Mouse (Mus musculus): ENCODE results near the gene Ppfia2. TPM values are rescaled to one million over a fixed set of nuclear protein-coding genes. Genes with fewer than 3 reads are reported as not detected.
A peak's percentile ranks its signal among the peaks of the same experiment; 100 is the strongest.

Gene Ppfia2
- polyA plus RNA-seq, 1 experiment = not detected

GRCm38 (mm10) chr10:106738190-106738589 lies 268.1 kb downstream of the Ppfia2 start:
- no peaks in the 10 kb centered on the region for H3K79me3 ChIP-seq (ENCODE audit: low read depth)
- no peaks in the 10 kb centered on the region for H3K36me3 ChIP-seq (ENCODE audit: control insufficient read depth, insufficient read depth)
- H3ac ChIP-seq (ENCODE audit: control insufficient read depth, insufficient read length, low read depth) = no peak overlapping the region
- peak; percentile 89 for TF ChIP-seq MYOD1 (IDR thresholded peaks at IDR 0.05; ENCODE audit: control insufficient read depth, insufficient read length, low read depth)
- no peak for TF ChIP-seq MAX (IDR thresholded peaks at IDR 0.05)
- H3K4me3 ChIP-seq (ENCODE audit: insufficient read depth, poor library complexity, severe bottlenecking) = no peak overlapping the region
- H3K79me2 ChIP-seq (ENCODE audit: control insufficient read depth, insufficient read depth) = no peaks in the 10 kb centered on the region
- H3K27me3 ChIP-seq (ENCODE audit: control insufficient read depth, insufficient read depth, insufficient read length) = no peaks in the 10 kb centered on the region

- H3K79me2 ChIP-seq (ENCODE audit: control insufficient read depth, insufficient read depth) = no peaks in the 10 kb centered on the region
- TF ChIP-seq MYOG (IDR thresholded peaks at IDR 0.05; ENCODE audit: control insufficient read depth, extremely low read depth, insufficient read length) (no peak), MAX (IDR thresholded peaks at IDR 0.05) (no peak), USF1 (IDR thresholded peaks at IDR 0.05; ENCODE audit: low read depth) (no peak), CTCF (IDR thresholded peaks at IDR 0.05; ENCODE audit: control insufficient read depth, insufficient read depth, insufficient read length) (no peak), CEBPB (IDR thresholded peaks at IDR 0.05; ENCODE audit: low read depth) (no peak), MYOD1 (IDR thresholded peaks at IDR 0.05; ENCODE audit: control insufficient read depth, insufficient read length, low read depth) (no peak), FOSL1 (IDR thresholded peaks at IDR 0.05; ENCODE audit: insufficient read depth, low read length, poor library complexity, severe bottlenecking) (no peak)
- no peaks in the 10 kb centered on the region for H3K79me3 ChIP-seq (ENCODE audit: low read depth)
- no peaks in the 10 kb centered on the region for H3K36me3 ChIP-seq (ENCODE audit: control insufficient read depth, insufficient read depth)
- H3K27me3 ChIP-seq (ENCODE audit: control insufficient read depth, insufficient read depth, insufficient read length) = no peaks in the 10 kb centered on the region
- no peak overlapping the region for H3ac ChIP-seq (ENCODE audit: control insufficient read depth, insufficient read length, low read depth)
- H3K4me3 ChIP-seq (ENCODE audit: insufficient read depth, poor library complexity, severe bottlenecking) = no peak overlapping the region
Observed at GRCm38 (mm10) chr10:106744966-106745365, 274.8 kb downstream of the Ppfia2 start.

GRCm38 (mm10) chr10:106761061-106761460 lies 290.9 kb downstream of the Ppfia2 start:
- Histone ChIP-seq H3K79me2 (ENCODE audit: control insufficient read depth, insufficient read depth) (no peaks in the 10 kb centered on the region), H3K79me3 (ENCODE audit: low read depth) (no peaks in the 10 kb centered on the region), H3K36me3 (ENCODE audit: control insufficient read depth, insufficient read depth) (no peaks in the 10 kb centered on the region), H3K4me3 (ENCODE audit: insufficient read depth, poor library complexity, severe bottlenecking) (no peak overlapping the region), H3ac (ENCODE audit: control insufficient read depth, insufficient read length, low read depth) (no peak overlapping the region), H3K27me3 (ENCODE audit: control insufficient read depth, insufficient read depth, insufficient read length) (no peaks in the 10 kb centered on the region)
- no peak for TF ChIP-seq CTCF (IDR thresholded peaks at IDR 0.05; ENCODE audit: control insufficient read depth, insufficient read depth, insufficient read length)
- no peak for TF ChIP-seq USF1 (IDR thresholded peaks at IDR 0.05; ENCODE audit: low read depth)
- TF ChIP-seq MAX (IDR thresholded peaks at IDR 0.05) = no peak
- TF ChIP-seq CEBPB (IDR thresholded peaks at IDR 0.05; ENCODE audit: low read depth) = no peak

- Histone ChIP-seq H3K79me2 (ENCODE audit: control insufficient read depth, insufficient read depth) (no peaks in the 10 kb centered on the region), H3ac (ENCODE audit: control insufficient read depth, insufficient read length, low read depth) (no peak overlapping the region), H3K27me3 (ENCODE audit: control insufficient read depth, insufficient read depth, insufficient read length) (no peaks in the 10 kb centered on the region), H3K4me3 (ENCODE audit: insufficient read depth, poor library complexity, severe bottlenecking) (no peak overlapping the region), H3K36me3 (ENCODE audit: control insufficient read depth, insufficient read depth) (no peaks in the 10 kb centered on the region), H3K79me3 (ENCODE audit: low read depth) (no peaks in the 10 kb centered on the region)
- TF ChIP-seq FOSL1 (IDR thresholded peaks at IDR 0.05; ENCODE audit: insufficient read depth, low read length, poor library complexity, severe bottlenecking) (no peak), MYOD1 (IDR thresholded peaks at IDR 0.05; ENCODE audit: control insufficient read depth, insufficient read length, low read depth) (peak; percentile 41), CEBPB (IDR thresholded peaks at IDR 0.05; ENCODE audit: low read depth) (no peak), MYOG (IDR thresholded peaks at IDR 0.05; ENCODE audit: control insufficient read depth, extremely low read depth, insufficient read length) (no peak)
Observed at GRCm38 (mm10) chr10:106763785-106764184, 293.6 kb downstream of the Ppfia2 start.

GRCm38 (mm10) chr10:106775571-106775970 lies 305.4 kb downstream of the Ppfia2 start:
- Histone ChIP-seq H3K27me3 (ENCODE audit: control insufficient read depth, insufficient read depth, insufficient read length) (no peaks in the 10 kb centered on the region), H3K79me2 (ENCODE audit: control insufficient read depth, insufficient read depth) (no peaks in the 10 kb centered on the region), H3K36me3 (ENCODE audit: control insufficient read depth, insufficient read depth) (no peaks in the 10 kb centered on the region), H3K4me3 (ENCODE audit: insufficient read depth, poor library complexity, severe bottlenecking) (no peak overlapping the region), H3K79me3 (ENCODE audit: low read depth) (no peaks in the 10 kb centered on the region), H3ac (ENCODE audit: control insufficient read depth, insufficient read length, low read depth) (no peak overlapping the region)
- TF ChIP-seq FOSL1 (IDR thresholded peaks at IDR 0.05; ENCODE audit: insufficient read depth, low read length, poor library complexity, severe bottlenecking) = peak; percentile 93
- no peak for TF ChIP-seq CTCF (IDR thresholded peaks at IDR 0.05; ENCODE audit: control insufficient read depth, insufficient read depth, insufficient read length)
- no peak for TF ChIP-seq USF1 (IDR thresholded peaks at IDR 0.05; ENCODE audit: low read depth)

GRCm38 (mm10) chr10:106815447-106815846 lies 345.3 kb downstream of the Ppfia2 start:
- no peaks in the 10 kb centered on the region for H3K27me3 ChIP-seq (ENCODE audit: control insufficient read depth, insufficient read depth, insufficient read length)
- no peaks in the 10 kb centered on the region for H3K36me3 ChIP-seq (ENCODE audit: control insufficient read depth, insufficient read depth)
- TF ChIP-seq MAX (IDR thresholded peaks at IDR 0.05) (no peak), CEBPB (IDR thresholded peaks at IDR 0.05; ENCODE audit: low read depth) (no peak), CTCF (IDR thresholded peaks at IDR 0.05; ENCODE audit: control insufficient read depth, insufficient read depth, insufficient read length) (no peak), MYOG (IDR thresholded peaks at IDR 0.05; ENCODE audit: control insufficient read depth, extremely low read depth, insufficient read length) (no peak), MYOD1 (IDR thresholded peaks at IDR 0.05; ENCODE audit: control insufficient read depth, insufficient read length, low read depth) (no peak), FOSL1 (IDR thresholded peaks at IDR 0.05; ENCODE audit: insufficient read depth, low read length, poor library complexity, severe bottlenecking) (no peak), USF1 (IDR thresholded peaks at IDR 0.05; ENCODE audit: low read depth) (no peak)
- no peak overlapping the region for H3K4me3 ChIP-seq (ENCODE audit: insufficient read depth, poor library complexity, severe bottlenecking)
- H3K79me3 ChIP-seq (ENCODE audit: low read depth) = no peaks in the 10 kb centered on the region
- no peaks in the 10 kb centered on the region for H3K79me2 ChIP-seq (ENCODE audit: control insufficient read depth, insufficient read depth)
- H3ac ChIP-seq (ENCODE audit: control insufficient read depth, insufficient read length, low read depth) = no peak overlapping the region

Measured in C2C12 (cell line).